Mouse (Mus musculus) liver, embryonic 14.5 days (tissue): Measurements from ENCODE around the gene Elovl1. TPM values are rescaled to one million over a fixed set of nuclear protein-coding genes. Genes with fewer than 3 reads are reported as not detected.
A peak's percentile ranks its signal among the peaks of the same experiment; 100 is the strongest.

Experiments
- ATAC-seq: fragments of 200-750 bp; cut with Nextera tagmentation; 2 replicates; pipeline ENCODE4 v1.8.0; 2017; ENCODE audit warnings: moderate number of reproducible peaks, mild to moderate bottlenecking, moderate library complexity; ENCODE audit not compliant: insufficient read depth
- DNase-seq, 3 experiments: peaks; one replicate each; pipeline ENCODE4 v3.0.0-alpha.2; 2012 to 2013; ENCODE audit warnings: low read depth in 3 of 3, low spot score in 3 of 3
- H3K27ac ChIP-seq: fragments of 300-500 bp; sonication (generic); 2 replicates; pipeline ENCODE4 v1.5.1; 2014; ENCODE audit warnings: moderate library complexity, mild to moderate bottlenecking, control low read depth, inconsistent platforms
- H3K27me3 ChIP-seq: fragments of 300-500 bp; sonication (generic); 2 replicates; pipeline ENCODE4 v1.6.1; 2014; ENCODE audit warnings: mild to moderate bottlenecking, low read length, moderate library complexity; ENCODE audit not compliant: control insufficient read depth, insufficient read depth
- H3K36me3 ChIP-seq: fragments of 300-500 bp; sonication (generic); replicated peaks from 2 replicates; pipeline ENCODE4 v1.6.1; 2014; ENCODE audit warnings: low read depth; ENCODE audit not compliant: control insufficient read depth, insufficient read depth
- H3K4me1 ChIP-seq, 2 experiments: fragments of 200-500 bp in 1 of 2; fragments of 300-500 bp in 1 of 2; sonication (generic) in 1 of 2; replicated peaks; 2 replicates each; pipeline ENCODE4 v1.6.1; 2012 to 2014; ENCODE audit warnings: antibody characterized with exemption in 1 of 2, inconsistent platforms in 1 of 2, low read length in 1 of 2; ENCODE audit not compliant: control insufficient read depth in 2 of 2, insufficient read depth in 2 of 2
- H3K4me2 ChIP-seq: fragments of 300-500 bp; sonication (generic); 2 replicates; pipeline ENCODE4 v1.6.1; 2014; ENCODE audit warnings: low read depth, mild to moderate bottlenecking, control low read depth, moderate library complexity
- H3K4me3 ChIP-seq, 2 experiments: fragments of 200-500 bp in 1 of 2; fragments of 300-500 bp in 1 of 2; sonication (generic) in 1 of 2; 2 replicates each; pipeline ENCODE4 v1.5.1; 2012 to 2014; ENCODE audit warnings: low read depth in 2 of 2, low read length in 2 of 2, mild to moderate bottlenecking in 2 of 2, control low read depth in 1 of 2, inconsistent platforms in 1 of 2, moderate library complexity in 1 of 2; ENCODE audit not compliant: insufficient read depth in 1 of 2
- H3K9ac ChIP-seq: fragments of 300-500 bp; sonication (generic); replicated peaks from 2 replicates; pipeline ENCODE4 v1.6.1; 2014; ENCODE audit warnings: mild to moderate bottlenecking, control low read depth, moderate library complexity
- H3K9me3 ChIP-seq: fragments of 300-500 bp; sonication (generic); 2 replicates; pipeline ENCODE4 v1.6.1; 2016; ENCODE audit warnings: low read length, mixed read lengths; ENCODE audit not compliant: control insufficient read depth
- CTCF ChIP-seq: IDR thresholded peaks from 2 replicates; pipeline ENCODE4 v1.5.1; 2016; ENCODE audit warnings: antibody characterized with exemption, low read depth, control low read depth
- EP300 ChIP-seq: IDR thresholded peaks from 2 replicates; pipeline ENCODE4 v1.6.1; 2016; ENCODE audit warnings: antibody characterized with exemption, low read depth
- whole genome bisulfite sequencing: fragments of 180-500 bp; shearing (Covaris S2); extraction: QIAGEN DNeasy Blood & Tissue Kit; methylation state at CpG from one replicate; pipeline ENCODE4 v1.1.7; 2014; ENCODE audit not compliant: insufficient replicate concordance; 5-methylcytosine and 5-hydroxymethylcytosine counted together
- polyA plus RNA-seq, 2 experiments: library from polyadenylated mRNA; depleted of rRNA in 1 of 2; stranded (reverse) in 1 of 2; unstranded in 1 of 2; fragments of >200 nt; fragmentation: Nextera tagmentation in 1 of 2; extraction: Ambion mirVana in 1 of 2; gene quantifications; 2 replicates each; pipeline versions ENCODE4 v1.2.1 to v1.2.3; 2012 to 2014

Elovl1 gene
- polyA plus RNA-seq, 2 experiments: 88.0 to 88.1 TPM

DNA sequence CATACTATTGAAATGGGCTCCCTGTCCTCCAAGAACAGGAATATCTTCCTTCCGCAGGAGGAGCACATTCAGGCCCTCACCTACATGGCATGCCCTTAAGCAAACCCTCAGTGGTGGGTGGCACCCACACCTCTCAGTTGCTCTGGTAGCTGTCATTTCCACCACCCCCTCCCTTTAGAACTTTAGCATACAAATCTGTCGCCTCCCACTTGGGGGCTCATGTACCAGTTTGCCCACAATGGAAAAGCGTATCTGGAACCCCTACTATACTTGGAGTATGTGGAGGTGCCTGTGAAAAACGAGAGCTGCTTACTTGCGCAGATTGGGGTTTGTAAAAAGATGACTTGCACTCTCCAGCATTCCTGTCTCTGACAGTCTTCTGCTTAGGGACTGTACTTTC is 11.6 kb upstream of the Elovl1 start:
- Histone ChIP-seq H3K4me2 (no peak overlapping the region), H3K9me3 (no peaks in the 10 kb centered on the region), H3K9ac (no peak overlapping the region), H3K4me3 (no peak overlapping the region), H3K4me1 (no peaks in the 10 kb centered on the region), H3K27ac (no peak overlapping the region), H3K36me3 (peaks cover 41% of the 10 kb centered on the region), H3K27me3 (no peaks in the 10 kb centered on the region)
- TF ChIP-seq CTCF: no peak
- no peak for TF ChIP-seq EP300
- WGBS: 81% methylated on average over 5 of the region's 5 CpGs
- no peak for ATAC-seq
- DNase-seq: no peak

DNA sequence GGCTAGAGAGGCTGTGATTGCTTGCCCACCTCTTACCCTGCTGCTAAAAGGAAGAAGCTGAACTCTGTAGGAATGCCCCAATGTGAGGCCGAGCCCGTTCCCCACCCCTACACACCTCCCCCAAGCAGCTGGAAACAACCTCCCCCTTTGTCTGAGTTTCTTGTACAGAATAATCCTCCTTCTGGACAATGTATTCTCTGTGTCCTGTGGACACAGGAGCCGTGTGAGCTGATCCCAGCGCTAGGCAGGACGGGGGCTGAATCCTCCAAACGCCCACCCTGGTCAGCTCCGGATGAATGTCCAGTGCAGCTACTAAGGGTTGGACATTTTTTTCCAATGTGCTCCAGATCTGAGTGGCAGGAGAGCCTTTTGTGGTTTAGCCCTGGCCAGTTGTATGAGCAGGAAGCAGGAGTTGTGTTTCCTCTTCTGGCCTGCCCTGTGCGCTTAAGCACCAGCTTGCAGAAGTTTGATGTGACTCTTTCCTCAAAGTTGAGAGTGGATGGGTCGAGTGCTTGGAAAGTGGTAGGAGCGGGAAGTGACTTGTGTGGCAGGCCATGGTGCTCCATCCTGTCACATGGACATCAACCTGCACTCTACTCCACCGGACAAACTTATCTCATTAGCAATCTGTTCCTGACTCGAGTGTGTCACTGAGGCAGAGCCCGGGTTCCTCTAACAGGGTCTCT is 10.6 kb upstream of the Elovl1 start:
- no peaks in the 10 kb centered on the region for H3K27me3 ChIP-seq
- no peaks in the 10 kb centered on the region for H3K4me1 ChIP-seq
- H3K9me3 ChIP-seq: no peaks in the 10 kb centered on the region
- H3K9ac ChIP-seq: no peak overlapping the region
- H3K36me3 ChIP-seq: peaks cover 34% of the 10 kb centered on the region
- ATAC-seq (no peak), DNase-seq (no peak)
- no peak overlapping the region for H3K4me3 ChIP-seq
- 51% methylated on average over 13 of the region's 13 CpGs for WGBS
- TF ChIP-seq EP300 (no peak), CTCF (no peak)
- no peak overlapping the region for H3K4me2 ChIP-seq
- no peak overlapping the region for H3K27ac ChIP-seq

DNA sequence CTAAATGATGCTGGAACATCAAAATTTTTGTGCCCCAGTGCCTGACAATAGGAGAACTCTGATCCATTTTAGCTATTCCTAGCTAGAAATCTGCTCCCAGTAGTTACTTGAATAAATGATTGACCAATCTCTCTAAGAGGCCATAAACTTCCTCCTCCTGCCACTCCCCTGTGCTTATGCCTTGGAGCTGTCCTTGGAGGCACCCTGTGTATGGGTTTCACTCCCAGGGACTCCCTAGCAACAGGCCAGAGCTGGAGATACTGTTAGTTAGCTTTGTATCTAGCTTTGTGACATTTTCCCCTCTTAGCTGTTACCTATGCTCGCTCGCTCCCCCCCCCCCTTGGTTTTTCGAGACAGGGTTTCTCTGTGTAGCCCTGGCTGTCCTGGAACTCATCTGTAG is 6.5 kb upstream of the Elovl1 start:
- Histone ChIP-seq H3K9me3 (no peaks in the 10 kb centered on the region), H3K36me3 (peaks cover 5% of the 10 kb centered on the region), H3K27me3 (no peaks in the 10 kb centered on the region), H3K27ac (no peak overlapping the region), H3K4me3 (no peak overlapping the region), H3K4me1 (peaks cover 21 to 25% of the 10 kb centered on the region in 2 experiments), H3K4me2 (no peak overlapping the region), H3K9ac (no peak overlapping the region)
- DNase-seq (no peak), ATAC-seq (no peak)
- TF ChIP-seq EP300 (no peak), CTCF (no peak)
- WGBS: 82% methylated on average over 3 of the region's 3 CpGs

DNA sequence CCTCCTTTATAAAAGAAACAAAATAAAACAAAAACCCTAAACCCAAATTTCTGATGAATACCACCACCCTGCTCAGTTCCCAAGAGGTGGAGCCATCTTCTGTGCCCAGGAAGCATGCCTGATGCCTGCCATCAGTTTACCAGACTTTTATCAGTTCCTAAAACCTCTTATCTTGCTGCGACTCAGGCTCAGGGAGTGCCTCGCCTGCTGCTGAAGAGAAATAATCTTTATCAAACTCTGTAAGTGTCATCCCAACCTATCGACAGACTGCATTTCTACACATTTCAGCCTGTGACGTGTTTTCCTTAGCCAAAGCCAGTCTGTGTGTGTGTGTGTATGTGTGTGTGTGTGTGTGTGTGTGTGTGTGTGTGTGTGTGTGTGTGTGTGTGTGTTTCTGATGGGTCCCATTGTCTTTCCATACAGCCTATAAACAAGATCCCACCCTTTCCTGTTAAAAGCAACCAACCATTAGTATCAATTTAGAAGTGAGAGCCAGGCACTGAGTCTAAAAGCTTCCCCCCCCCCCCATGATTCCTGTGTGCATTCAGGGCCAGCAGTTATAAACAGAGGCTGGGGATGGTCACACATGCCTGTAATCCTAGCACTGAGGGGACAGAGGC is 3.2 kb upstream of the Elovl1 start:
- Histone ChIP-seq H3K4me1 (peaks cover 45 to 49% of the 10 kb centered on the region in 2 experiments), H3K4me2 (peak overlapping the region; percentile 43), H3K27me3 (no peaks in the 10 kb centered on the region), H3K27ac (peak overlapping the region; percentile 86), H3K9ac (no peak overlapping the region; the same call in none of the 2 replicates), H3K4me3 (no peak overlapping the region), H3K9me3 (no peaks in the 10 kb centered on the region), H3K36me3 (peaks cover 2% of the 10 kb centered on the region; the same call in 1 of the 2 replicates)
- DNase-seq (peak; percentile 67 to 77 (median 72)), ATAC-seq (peak; percentile 62)
- peak; percentile 90 for TF ChIP-seq EP300
- no peak for TF ChIP-seq CTCF
- 10% methylated on average over 4 of the region's 4 CpGs for WGBS

DNA sequence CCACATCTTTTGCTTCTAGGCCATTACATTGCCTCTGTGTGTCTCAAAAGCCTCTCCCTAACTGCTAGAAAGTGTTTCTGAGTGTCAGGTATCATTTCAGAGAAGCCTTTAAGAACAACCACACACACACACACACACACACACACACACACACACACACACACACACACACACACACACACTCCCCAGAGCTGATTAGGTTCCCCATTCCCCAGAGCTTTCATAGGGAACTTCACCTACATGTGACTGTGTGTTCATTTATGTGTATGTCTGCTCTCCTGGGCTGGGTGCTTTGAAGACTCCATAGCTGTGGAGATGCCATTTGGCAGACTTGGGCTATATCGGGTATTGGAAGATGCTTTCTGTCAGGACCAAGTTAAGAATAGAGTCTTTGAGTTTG is 2.5 kb upstream of the Elovl1 start:
- 92% methylated on average over 1 of the region's 1 CpGs for WGBS
- DNase-seq: no peak

More for the DNA sequence above, 2.5 kb upstream of the Elovl1 start:
- H3K4me2 ChIP-seq: no peak overlapping the region
- H3K36me3 ChIP-seq: peaks cover 8% of the 10 kb centered on the region
- ATAC-seq: no peak
- no peaks in the 10 kb centered on the region for H3K9me3 ChIP-seq
- TF ChIP-seq CTCF: no peak
- TF ChIP-seq EP300: no peak
- peak overlapping the region; percentile 86 for H3K27ac ChIP-seq
- no peaks in the 10 kb centered on the region for H3K27me3 ChIP-seq
- H3K9ac ChIP-seq: 0 out of 2 replicates have a peak overlapping the region, but pooled peaks have one; percentile 18
- H3K4me3 ChIP-seq: no peak overlapping the region
- peaks cover 51 to 56% of the 10 kb centered on the region in 2 experiments for H3K4me1 ChIP-seq
